In the genomic region with DNA sequence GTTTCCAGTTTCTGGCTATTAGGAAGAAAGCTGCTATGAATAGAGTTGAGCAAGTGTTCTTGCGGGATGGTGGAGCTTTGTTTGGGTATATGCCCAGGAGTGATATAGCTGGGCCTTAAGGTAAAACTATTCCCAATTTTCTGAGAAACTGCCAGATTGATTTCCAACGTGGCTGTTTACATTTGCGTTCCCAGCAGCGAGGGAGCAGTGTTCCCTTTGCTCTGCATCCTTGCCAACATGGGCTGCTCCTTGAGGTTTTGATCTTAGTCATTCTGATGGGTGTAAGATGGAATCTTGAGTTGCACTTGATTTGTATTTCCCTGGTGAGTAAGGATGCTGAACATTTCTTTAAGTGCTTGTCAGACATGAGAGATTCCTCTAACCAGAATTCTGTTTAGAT, we compare ENCODE assay signal across 16 mouse cellular contexts.
"Had no signal": no experiment of that assay in that cellular context is flagged by ENCODE, and none has a peak within 500 bp of the region (broad histone marks: within the 10 kb centered on the region; RNA-seq: fewer than 3 reads in every experiment).

No protein-coding gene starts in this region.

- H3K4me3 ChIP-seq: neural tube, embryonic 13.5 days; neural tube, embryonic 15.5 days; stomach, embryonic 15.5 days had no signal

- H3K27ac ChIP-seq: neural tube, embryonic 13.5 days; neural tube, embryonic 15.5 days; stomach, embryonic 15.5 days; stomach, postnatal 0 days had no signal

- DNase-seq: retina, postnatal 1 day; right cerebral cortex, adult 18-20 months; right cerebral cortex, postnatal 14 days; right cerebral cortex, postnatal 25 days; right cerebral cortex, postnatal 4 days; spleen, adult 18-20 months; thymus, adult 18-20 months; thymus, adult 2 months; thymus, postnatal 14 days; thymus, postnatal 25 days; thymus, postnatal 36 days; thymus, postnatal 4 days had no signal

- H3K9ac ChIP-seq: neural tube, embryonic 13.5 days; neural tube, embryonic 15.5 days; stomach, embryonic 15.5 days had no signal

- H3K9me3 ChIP-seq: neural tube, embryonic 13.5 days; neural tube, embryonic 15.5 days; stomach, embryonic 15.5 days had no signal

- H3K4me2 ChIP-seq: neural tube, embryonic 13.5 days; neural tube, embryonic 15.5 days; stomach, embryonic 15.5 days had no signal

- H3K36me3 ChIP-seq: neural tube, embryonic 13.5 days; neural tube, embryonic 15.5 days; stomach, embryonic 15.5 days had no signal

- H3K27me3 ChIP-seq: neural tube, embryonic 13.5 days; stomach, embryonic 15.5 days had no signal

- H3K4me1 ChIP-seq: neural tube, embryonic 13.5 days; neural tube, embryonic 15.5 days; stomach, embryonic 15.5 days had no signal
